Mouse (Mus musculus) gastrocnemius, postnatal 36 days (tissue): ENCODE data around the gene Mkrn1. TPM values are rescaled to one million over a fixed set of nuclear protein-coding genes. Genes with fewer than 3 reads are reported as not detected.
"Not testable (repeated sequence)": the region's sequence is repeated elsewhere in the genome, so short reads cannot be mapped to it uniquely, and the experiment has no call there.

Experiments
- DNase-seq, 2 experiments: peaks; one replicate each; pipeline ENCODE4 v3.0.0; 2022
- intact Hi-C: fragments of 180-260 bp; cut with DNase I; formaldehyde crosslinking; loops from one replicate; pipeline ENCODE4 v1.15.1; 2025
- total RNA-seq, 2 experiments: library from RNA; stranded (reverse); gene quantifications; 2 replicates each; pipeline ENCODE4 v1.2.3; 2021

The Mkrn1 gene
- total RNA-seq, 2 experiments from 2014 or later = 15.6 to 18.4 TPM

- intact Hi-C loops = no loop called here
- no peak for DNase-seq
Measured at GRCm38 (mm10) chr6:39434111-39434885, 14.0 kb upstream of the Mkrn1 start.

- no peak for DNase-seq
- intact Hi-C loops = no loop called here
Measured at GRCm38 (mm10) chr6:39433701-39434100, 13.4 kb upstream of the Mkrn1 start.

GRCm38 (mm10) chr6:39433174-39433573 is 12.9 kb upstream of the Mkrn1 start:
- no peak for DNase-seq
- intact Hi-C loops = no loop called here

GRCm38 (mm10) chr6:39430722-39431121 is 10.5 kb upstream of the Mkrn1 start:
- DNase-seq = no peak
- intact Hi-C loops = no loop called here

- no peak for DNase-seq
- intact Hi-C loops = no loop called here
Measured at GRCm38 (mm10) chr6:39429007-39429788, 8.9 kb upstream of the Mkrn1 start.

GRCm38 (mm10) chr6:39427276-39428003 is 7.2 kb upstream of the Mkrn1 start:
- intact Hi-C loops = no loop called here
- no peak for DNase-seq

GRCm38 (mm10) chr6:39426725-39427124 is 6.5 kb upstream of the Mkrn1 start:
- DNase-seq = no peak
- intact Hi-C loops = no loop called here

GRCm38 (mm10) chr6:39425181-39425580 is 4.9 kb upstream of the Mkrn1 start:
- intact Hi-C loops = no loop called here
- DNase-seq = no peak

GRCm38 (mm10) chr6:39423686-39424085 is 3.4 kb upstream of the Mkrn1 start:
- DNase-seq = no peak
- intact Hi-C loops = no loop called here

- no peak for DNase-seq
- intact Hi-C loops = no loop called here
Measured at GRCm38 (mm10) chr6:39423130-39423551, 2.9 kb upstream of the Mkrn1 start.

- no peak for DNase-seq
- intact Hi-C loops = no loop called here
Measured at GRCm38 (mm10) chr6:39420867-39421266, 605 bp upstream of the Mkrn1 start.

GRCm38 (mm10) chr6:39419386-39419850 is 844 bp downstream of the Mkrn1 start:
- no peak for DNase-seq
- intact Hi-C loops = no loop called here

GRCm38 (mm10) chr6:39416654-39417053 is 3.6 kb downstream of the Mkrn1 start:
- DNase-seq, intact Hi-C loops: not testable (repeated sequence)

GRCm38 (mm10) chr6:39415762-39416161 is 4.5 kb downstream of the Mkrn1 start:
- intact Hi-C loops = no loop called here
- DNase-seq = peak; percentile 19 to 52

GRCm38 (mm10) chr6:39414106-39414505 is 6.2 kb downstream of the Mkrn1 start:
- intact Hi-C loops = no loop called here
- DNase-seq = no peak

GRCm38 (mm10) chr6:39406480-39406879 is 13.8 kb downstream of the Mkrn1 start:
- intact Hi-C loops = no loop called here
- DNase-seq = no peak

GRCm38 (mm10) chr6:39403136-39403535 is 17.1 kb downstream of the Mkrn1 start:
- no peak for DNase-seq
- intact Hi-C loops = no loop called here

GRCm38 (mm10) chr6:39400343-39400742 is 19.9 kb downstream of the Mkrn1 start:
- DNase-seq = no peak
- intact Hi-C loops = no loop called here

GRCm38 (mm10) chr6:39398342-39398741 is 21.9 kb downstream of the Mkrn1 start:
- DNase-seq = no peak
- intact Hi-C loops = no loop called here

GRCm38 (mm10) chr6:39397046-39397445 is 23.2 kb downstream of the Mkrn1 start:
- DNase-seq = no peak
- intact Hi-C loops = no loop called here

- no peak for DNase-seq
- intact Hi-C loops = no loop called here
Measured at GRCm38 (mm10) chr6:39395916-39396315, 24.3 kb downstream of the Mkrn1 start.
